Mouse (Mus musculus) urinary bladder, postnatal 14 days (tissue): ENCODE results near the gene Nae1.

Source experiments
- DNase-seq: peaks from one replicate; pipeline ENCODE4 v3.0.0; 2021; ENCODE audit warnings: low spot score

Nae1 gene

GRCm38 (mm10) chr8:104529671-104530070, 4.8 kb downstream of the Nae1 start:
- no peak for DNase-seq

GRCm38 (mm10) chr8:104517872-104518271, 16.6 kb downstream of the Nae1 start:
- no peak for DNase-seq

- DNase-seq = no peak
Observed at GRCm38 (mm10) chr8:104510134-104510533, 24.3 kb downstream of the Nae1 start.

DNA sequence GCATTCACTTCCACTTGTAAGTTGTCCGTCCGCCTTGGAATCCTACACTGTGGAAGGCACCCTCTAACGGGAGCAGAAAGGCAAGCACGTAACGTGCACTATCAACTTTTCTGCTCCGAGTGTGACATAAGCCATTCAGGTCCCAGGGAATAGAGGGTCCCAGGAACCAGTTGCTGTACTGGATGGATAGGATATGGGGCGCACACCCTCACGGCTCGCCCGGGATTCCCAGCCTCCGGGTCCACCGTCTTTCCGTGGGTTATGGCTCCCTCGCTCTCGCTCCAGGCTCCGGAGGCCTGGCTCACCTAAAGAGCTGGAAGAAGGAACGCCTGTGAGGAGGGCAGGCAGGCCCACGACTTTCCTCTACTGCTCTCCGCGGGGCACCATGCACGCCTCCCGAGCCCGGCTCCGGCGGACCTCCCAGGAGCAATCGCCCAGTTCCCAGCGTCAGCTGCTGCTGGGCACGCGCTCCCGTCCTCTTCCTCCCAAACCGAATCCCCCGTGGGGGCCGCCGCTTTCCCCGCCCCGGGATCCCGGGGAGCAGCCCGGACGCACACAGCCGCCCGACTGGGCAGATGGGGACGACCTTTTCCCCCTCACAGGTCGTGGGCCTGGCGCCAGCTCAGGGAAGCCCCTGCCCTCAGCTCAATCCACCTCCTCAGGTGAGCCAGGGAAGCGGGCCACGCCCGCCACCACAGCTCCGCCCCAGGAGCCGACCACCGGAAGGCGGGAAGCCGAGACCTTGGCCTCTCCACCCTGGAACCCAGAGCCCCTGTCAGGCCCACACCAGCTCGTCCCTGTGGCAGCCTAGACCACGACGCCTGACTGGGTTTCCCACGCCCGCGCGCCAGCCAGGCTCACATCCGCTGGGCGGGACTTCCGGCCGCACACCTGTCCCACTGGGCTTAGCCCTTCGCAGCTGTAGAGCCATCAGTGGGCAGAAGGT, 25.1 kb downstream of the Nae1 start, which contains the start of gene Terb1:
Gene Terb1 (minus strand): TSS at position 850 of the 946 bp plus-strand sequence.
- peak; percentile 43 for DNase-seq

GRCm38 (mm10) chr8:104479091-104479490, 55.3 kb downstream of the Nae1 start:
- DNase-seq = no peak

DNA sequence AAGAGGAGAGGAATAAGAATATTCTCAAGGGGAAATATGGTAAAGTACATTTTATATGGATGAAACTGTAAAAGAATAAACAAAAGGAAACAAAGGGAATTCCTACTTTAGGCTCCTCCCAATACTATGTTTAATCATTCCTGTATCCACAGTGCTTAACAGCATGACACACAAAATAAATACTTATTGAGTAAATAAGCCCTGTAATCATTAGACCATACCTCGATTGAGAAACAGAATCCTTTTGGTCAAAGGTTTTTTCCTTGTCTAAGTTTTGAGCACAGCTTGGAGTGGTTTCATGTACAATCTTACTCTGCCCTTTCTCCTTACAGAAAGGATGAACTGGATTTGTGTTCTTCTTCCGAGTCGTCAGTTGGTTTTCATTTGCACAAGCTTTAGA, 62.0 kb downstream of the Nae1 start:
- no peak for DNase-seq

DNA sequence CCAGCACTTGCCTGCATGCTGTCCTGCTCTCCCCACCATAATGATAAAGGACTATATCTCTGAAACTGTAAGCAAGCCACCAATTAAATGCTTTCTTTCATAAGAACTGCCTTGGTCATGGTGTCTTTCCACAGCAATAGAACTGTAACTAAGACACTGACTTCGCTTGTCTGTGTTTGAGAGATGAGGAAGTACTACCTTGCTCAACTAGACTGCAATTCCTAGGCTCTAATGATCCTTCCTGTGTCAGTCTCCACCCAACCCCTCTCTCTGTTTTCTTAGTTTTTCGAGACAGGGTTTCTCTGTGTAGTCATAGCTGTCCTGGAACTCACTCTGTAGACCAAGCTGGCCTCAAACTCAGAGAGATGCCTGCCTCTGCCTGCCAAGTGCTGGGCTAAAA, 67.0 kb downstream of the Nae1 start:
- DNase-seq = no peak
